Mouse (Mus musculus) olfactory bulb, adult 2 months (tissue): ENCODE data around the gene H60c.

Experiments used
- CTCF ChIP-seq: fragments of 200-500 bp; IDR thresholded peaks from 2 replicates; pipeline ENCODE4 v1.5.1; 2012; ENCODE audit warnings: low read depth, mild to moderate bottlenecking, low read length, moderate library complexity; ENCODE audit not compliant: insufficient read depth
- POLR2A ChIP-seq: fragments of 200-500 bp; IDR thresholded peaks from 2 replicates; pipeline ENCODE4 v1.6.1; 2012; ENCODE audit warnings: mild to moderate bottlenecking, low read depth, low read length, moderate library complexity; ENCODE audit not compliant: insufficient read depth

DNA sequence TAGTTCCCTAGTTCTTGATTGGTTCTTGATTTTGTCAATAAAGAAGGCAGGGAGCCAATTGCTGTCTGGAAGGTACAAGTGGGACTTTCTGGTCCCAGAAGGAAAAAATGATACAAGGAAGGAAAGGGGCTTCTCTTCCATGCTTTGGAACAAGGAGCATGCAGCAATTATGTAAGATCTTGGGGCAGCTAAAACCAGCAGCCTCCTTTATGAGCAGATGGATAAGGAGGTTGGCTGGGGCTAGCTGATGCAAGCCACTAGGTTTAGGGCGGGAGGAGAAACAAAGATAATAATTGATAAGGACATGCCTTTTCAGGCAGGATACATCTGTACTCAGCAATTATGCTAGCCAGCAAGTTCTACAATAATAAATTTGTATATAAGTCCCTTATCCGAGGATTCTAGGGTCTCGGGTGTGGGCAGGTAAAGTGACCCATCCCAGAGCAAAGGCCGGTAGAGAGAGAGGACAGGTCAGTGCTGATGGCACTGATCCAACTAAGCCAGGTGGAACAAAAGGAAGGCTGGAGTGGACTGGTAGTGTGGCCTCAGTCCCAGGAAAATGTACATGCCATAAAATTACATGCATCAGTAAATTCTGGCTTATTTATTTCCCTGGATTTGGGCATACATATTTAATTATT lies 40.7 kb upstream of the H60c start:
- no peak for TF ChIP-seq CTCF
- no peak for TF ChIP-seq POLR2A
